Mouse (Mus musculus): ENCODE results near the gene Rufy1.

DNA sequence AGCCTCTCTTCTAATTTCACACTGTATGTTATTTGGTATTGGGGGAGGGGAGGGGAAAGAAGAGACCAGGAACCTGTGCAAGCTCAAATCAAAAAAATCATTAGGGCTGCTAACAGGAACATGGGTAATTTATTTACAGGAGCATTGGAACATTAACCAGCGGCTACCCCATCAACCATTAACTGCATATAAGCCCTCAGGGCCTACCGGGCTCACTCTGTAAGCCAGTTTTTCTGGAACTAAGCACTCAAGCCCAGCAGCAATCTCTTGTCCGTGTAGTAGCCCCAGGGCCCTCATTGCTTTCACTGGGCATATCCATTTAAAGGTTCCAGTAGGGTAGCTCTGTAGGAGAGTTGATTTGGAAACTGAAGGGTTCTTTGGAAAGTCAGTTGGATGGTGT is 76.1 kb downstream of the Rufy1 start:
- TF ChIP-seq POLR2A (IDR thresholded peaks at IDR 0.05; ENCODE audit: low read depth, low read length) (no peak), CTCF (IDR thresholded peaks at IDR 0.05; ENCODE audit: extremely low read depth, insufficient read depth, insufficient read length, insufficient replicate concordance) (no peak)
